Mouse (Mus musculus): Measurements from ENCODE around the gene Zfp628. TPM values are rescaled to one million over a fixed set of nuclear protein-coding genes. Genes with fewer than 3 reads are reported as not detected.
A peak's percentile ranks its signal among the peaks of the same experiment; 100 is the strongest.
"Not testable (repeated sequence)": the region's sequence is repeated elsewhere in the genome, so short reads cannot be mapped to it uniquely, and the experiment has no call there.

Zfp628 gene
- total RNA-seq (2021), result 1 to 10 TPM; 7.9 to 8.1 TPM

DNA sequence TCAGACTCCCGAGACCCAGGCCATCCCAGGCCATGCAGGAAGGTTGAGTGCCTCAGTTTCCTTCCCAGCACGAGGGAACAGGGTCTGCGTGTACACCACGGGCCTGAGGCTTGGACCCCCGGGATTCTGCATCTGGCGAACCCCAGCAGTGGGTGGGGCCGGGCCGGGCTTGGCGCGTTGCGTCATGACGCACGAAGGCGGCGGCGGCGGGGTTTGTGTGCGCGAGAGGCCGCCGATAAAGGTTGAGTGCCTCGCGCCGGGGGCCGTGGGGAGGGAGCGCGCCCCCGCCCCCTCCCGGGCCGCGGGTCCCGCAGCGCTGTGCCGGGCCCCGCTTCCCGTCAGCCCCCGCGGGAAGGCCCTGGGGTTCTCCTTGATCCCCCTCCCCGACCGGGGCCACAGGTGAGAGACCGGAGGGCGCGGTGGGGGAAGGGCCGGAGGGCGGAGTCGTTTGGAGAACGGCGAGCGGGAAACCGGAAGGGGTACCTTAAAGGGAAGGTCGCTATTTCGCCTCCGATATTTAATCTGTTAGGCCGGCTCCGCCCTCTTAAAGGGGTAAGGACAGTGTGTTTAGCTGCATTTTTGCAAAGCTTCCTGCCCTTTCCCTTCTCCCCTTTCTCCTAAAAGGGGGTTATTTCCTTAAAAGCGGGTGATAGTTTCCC lies at the start of gene Zfp628:
Zfp628 (plus strand) TSS at position 211 of the 659 bp plus-strand sequence.
- DNase-seq (ENCODE audit: low spot score), result peak; percentile 84
- intact Hi-C loops (cut with DNase I), result loop anchor here (1.0 to 5.0 kb wide), 2 partner anchors 23 to 103 kb away; partner anchors contain the start of gene Ube2s

DNA sequence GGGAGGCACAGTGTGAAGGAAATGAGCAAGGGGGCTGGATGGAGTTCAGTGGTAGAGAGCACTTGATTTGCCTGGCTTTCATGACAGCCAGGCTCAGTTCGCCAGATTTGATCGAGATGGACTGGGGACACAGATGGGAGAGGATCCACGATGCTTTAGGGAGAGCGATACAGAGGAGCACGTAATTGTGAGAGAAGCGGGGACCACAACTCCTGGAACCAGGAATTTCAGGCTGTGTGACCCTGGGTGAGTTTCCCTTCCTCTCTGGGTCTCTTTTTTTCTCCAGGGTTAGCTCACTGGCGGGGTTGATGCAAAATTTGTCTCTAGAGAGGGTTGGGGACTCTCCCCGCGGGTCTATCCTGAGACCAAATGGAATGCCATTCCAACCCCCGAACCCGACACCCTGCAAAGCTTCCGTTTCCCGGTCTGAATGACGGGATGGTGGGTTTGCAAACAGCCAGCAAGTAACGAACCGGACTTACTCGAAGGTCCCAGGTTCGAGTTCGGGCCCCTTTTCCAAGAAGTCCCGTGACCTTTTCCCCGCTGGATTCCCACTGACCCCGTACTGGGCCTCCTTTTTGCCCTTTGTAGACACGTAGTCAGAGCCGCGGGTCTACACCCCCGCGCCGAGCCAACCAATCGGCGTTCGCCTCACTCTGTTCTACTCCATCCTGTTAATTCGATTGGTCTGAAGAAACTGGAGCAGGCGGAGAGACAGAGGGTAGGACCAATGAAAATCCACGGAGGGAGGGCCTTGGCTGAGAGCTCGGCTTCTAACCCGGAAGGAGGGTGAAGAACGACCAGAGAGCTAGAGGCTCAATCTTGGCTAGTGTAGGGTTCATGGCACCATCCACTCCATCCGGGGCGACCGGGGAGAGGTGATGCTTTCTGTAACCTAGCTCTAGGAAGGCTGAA lies 49.2 kb upstream of the Zfp628 start:
- DNase-seq (ENCODE audit: low spot score), result peak; percentile 98
- intact Hi-C loops (cut with DNase I), result loop anchor here (5.0 kb wide), 3 partner anchors 54 to 186 kb away; partner anchors contain the start of genes Kmt5c, Ube2s and Zfp580

DNA sequence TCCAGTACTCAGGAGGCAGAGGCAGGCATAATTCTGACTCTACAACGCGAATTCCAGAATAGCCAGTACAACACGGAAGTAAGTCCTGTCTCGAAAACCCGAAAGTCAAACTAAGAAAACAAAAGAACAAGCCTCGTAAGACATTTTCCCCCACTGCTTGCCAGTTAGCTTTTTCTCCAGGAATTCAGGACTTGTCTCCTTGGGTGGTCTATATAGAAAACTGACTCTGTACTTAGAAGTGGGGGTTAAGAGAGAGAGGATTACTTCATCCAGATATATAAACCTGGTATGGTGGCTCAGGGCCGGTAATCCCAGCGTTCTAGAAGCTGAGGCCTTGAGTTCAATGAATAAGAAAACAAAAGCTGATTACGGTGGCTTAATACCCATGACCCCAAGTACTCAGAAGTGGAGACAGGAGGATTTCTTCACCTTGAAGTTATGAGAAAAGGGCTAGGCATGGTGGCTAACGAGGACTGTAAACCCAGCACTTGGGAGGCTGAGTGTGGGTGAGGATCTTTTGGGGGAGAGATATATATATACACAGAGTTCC lies 48.3 kb upstream of the Zfp628 start:
- intact Hi-C loops (cut with DNase I), result loop anchor here (5.0 kb wide), 3 partner anchors 54 to 186 kb away; partner anchors contain the start of genes Kmt5c, Ube2s and Zfp580
- DNase-seq (ENCODE audit: low spot score), result no peak

DNA sequence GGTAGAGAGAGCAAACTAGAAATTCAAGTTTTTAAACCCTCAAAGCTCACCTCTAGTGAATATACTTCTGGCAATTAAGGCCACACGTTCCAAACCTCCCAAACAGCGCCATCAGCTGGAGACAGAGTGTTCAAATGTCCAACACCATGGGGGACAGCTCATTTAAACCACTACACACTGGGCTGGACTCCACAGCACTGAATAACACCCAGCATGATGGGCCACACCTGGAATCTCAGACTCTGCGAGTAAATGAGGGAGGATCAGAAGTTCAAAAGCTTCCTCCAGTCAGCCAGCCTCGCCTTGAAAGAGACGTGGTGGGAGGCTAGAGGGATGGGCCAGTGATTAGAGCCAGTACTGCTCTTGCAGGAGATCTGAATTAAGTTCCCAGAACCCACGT lies 44.9 kb upstream of the Zfp628 start, which contains the start of gene Isoc2b:
Isoc2b (minus strand) TSS at position 126 of the 400 bp plus-strand sequence.
- intact Hi-C loops (cut with DNase I), result no loop called here
- no peak for DNase-seq (ENCODE audit: low spot score)

DNA sequence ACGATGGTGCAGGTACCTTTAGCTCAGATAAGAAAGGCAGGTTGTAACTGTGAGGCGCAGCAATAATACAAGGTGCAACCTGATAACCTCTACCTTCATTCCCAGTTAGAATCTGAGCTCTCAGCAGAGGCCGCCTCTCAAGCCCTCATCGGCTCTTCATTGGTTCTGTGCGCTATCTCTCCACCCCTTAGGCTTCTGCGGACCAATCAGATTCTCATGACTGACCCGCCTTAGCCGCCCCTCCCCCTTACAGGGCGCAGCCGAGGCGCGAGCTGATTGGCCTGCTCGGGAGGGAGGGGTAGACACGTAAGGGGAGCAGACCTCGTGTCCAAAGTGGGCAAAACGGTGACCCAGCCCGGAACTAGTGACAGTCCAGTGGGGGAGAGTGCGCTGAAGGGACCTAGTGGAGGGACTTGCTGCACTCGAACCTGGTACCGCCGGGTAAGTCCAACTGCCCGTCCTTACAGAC lies 38.2 kb upstream of the Zfp628 start, which contains the start of gene Isoc2a:
Isoc2a (plus strand) TSS at position 401 of the 469 bp plus-strand sequence.
- peak; percentile 88 for DNase-seq (ENCODE audit: low spot score)
- intact Hi-C loops (cut with DNase I), result no loop called here

DNA sequence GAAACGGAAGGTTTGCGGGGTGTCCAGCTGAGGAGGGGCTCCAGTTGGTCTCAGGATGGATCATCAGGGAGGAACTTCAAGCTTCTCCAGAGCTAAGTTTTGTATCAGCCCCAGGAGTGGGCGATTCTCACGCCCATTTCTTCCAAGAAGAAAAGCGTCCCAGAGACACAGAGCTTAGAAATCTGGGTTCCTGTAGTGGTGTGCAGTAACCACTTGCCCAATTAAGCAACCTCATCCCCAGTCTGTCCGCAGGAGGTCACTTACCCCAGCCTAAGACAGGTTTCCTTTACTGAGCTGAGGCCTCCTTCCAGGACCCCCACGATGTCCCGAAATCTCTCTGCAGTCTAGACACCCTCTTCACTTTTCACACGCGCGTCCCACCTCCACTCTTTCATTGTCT lies 37.8 kb upstream of the Zfp628 start:
- intact Hi-C loops (cut with DNase I), result no loop called here
- no peak for DNase-seq (ENCODE audit: low spot score)

DNA sequence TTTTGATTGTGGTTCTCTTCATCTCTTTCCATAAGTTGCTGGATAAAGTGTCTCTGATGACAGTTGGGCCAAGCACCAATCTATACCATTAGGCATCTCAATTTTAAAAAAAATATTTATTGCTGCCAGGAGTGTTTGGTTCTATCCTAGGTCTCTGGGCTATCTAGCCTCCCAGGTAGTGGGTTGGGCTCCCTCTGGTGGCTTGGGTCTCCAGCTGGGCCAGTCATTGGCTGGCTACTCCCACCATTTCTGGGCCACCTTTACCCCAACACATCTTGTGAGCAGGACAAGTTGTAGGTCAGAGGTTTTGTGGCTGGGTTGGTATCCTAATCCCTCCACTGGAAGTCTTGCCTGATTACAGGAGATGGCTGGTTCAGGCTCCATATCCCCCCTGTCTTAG lies 36.8 kb upstream of the Zfp628 start:
- no peak for DNase-seq (ENCODE audit: low spot score)
- intact Hi-C loops (cut with DNase I), result no loop called here

DNA sequence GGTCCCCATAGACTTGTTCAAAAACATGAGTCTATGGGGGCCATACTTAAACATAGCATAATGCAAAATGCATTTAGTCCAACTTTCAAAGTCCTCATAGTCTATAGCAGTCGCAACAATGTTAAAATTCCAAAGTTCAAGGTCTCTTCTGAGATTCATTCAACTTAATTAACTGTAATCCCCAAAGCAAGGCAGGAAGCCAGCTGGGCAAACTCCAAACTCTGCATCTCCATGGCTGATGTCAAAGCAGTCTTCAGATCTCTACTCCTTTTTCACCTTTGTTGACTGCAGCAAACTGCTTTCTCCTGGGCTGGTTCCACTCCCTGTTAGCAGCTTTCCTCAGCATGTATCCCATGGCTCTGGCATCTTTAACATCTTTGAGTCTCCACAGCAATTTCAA lies 36.0 kb upstream of the Zfp628 start:
- intact Hi-C loops (cut with DNase I); DNase-seq (ENCODE audit: low spot score): not testable (repeated sequence)

DNA sequence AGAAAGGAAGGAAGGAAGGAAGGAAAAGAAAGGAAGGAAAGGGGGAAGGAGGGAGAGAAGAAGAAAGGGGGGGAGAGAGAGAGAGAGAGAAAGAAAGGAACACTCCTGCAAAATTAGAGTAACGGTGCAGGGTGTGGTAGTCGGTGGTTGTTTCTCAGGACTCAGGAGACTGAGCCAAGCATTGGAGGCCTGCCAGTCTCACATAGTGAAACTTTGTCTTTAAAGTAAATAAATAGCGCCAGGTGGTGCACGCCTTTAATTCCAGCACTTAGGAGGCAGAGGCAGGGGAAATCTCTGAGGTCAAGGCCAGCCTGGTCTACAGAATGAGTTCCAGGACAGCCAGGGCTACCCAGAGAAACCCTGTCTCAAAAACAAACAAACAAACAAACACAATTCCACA lies 28.3 kb upstream of the Zfp628 start:
- intact Hi-C loops (cut with DNase I), result no loop called here
- DNase-seq (ENCODE audit: low spot score), result no peak

DNA sequence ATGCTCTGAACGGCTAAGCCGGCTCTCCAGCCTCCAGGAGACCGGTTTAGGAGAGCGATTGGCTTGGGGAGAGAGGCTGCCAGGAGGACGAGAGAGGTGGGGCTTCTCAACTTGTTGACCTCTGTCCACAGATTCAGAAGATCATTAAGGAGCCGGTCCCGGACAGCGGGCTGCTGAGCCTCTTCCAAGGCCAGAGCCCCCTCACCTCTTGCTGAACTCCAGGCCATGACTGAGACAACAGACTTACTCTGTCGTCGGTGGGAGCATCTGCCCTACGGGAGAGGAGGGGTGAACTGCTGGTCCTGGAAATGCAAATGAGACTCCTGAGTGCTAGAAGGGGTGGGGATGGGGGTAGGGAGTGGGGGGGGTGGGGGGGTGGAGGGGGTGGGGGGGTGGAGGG lies 19.8 kb upstream of the Zfp628 start:
- DNase-seq (ENCODE audit: low spot score), result no peak
- intact Hi-C loops (cut with DNase I), result no loop called here

DNA sequence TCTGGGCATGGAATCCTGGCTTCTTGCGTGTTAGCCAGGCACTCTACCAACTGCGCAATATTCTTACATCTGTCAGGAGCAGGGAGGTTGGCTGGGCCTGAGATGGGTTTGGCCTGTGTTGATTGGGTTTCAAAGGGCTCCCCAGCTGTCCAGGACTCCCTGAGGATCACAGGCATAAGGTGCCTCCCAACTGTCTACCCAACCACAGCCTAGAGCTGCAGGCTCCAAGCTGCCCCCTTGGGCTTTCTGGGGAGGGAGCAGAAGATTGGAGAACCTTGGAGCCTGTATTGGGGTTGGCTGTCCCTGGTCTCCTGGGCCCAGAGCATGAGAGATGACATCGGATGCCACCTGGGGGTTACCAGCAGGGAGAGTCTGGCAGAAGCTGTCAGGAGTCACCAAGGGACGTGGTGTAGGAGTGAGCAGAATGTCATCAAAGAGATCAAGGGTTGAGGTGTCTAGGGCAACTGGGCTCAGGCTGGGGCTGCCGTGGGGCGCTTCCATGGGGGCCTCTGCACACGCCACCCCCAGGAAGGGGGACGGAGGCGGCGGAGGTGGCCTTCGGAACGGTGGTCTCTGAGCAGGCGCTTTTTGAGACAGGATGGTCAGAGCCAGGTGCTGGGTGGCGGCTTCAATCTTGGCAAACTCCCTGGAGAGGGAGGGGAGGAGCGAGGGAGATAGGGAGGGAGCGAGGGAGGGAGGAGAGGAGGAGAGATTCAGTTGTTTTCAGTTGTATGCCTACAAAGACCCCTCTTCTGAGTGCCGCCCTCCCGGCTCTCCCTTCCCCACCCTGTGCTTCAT lies 16.0 kb upstream of the Zfp628 start:
- DNase-seq (ENCODE audit: low spot score), result no peak

DNA sequence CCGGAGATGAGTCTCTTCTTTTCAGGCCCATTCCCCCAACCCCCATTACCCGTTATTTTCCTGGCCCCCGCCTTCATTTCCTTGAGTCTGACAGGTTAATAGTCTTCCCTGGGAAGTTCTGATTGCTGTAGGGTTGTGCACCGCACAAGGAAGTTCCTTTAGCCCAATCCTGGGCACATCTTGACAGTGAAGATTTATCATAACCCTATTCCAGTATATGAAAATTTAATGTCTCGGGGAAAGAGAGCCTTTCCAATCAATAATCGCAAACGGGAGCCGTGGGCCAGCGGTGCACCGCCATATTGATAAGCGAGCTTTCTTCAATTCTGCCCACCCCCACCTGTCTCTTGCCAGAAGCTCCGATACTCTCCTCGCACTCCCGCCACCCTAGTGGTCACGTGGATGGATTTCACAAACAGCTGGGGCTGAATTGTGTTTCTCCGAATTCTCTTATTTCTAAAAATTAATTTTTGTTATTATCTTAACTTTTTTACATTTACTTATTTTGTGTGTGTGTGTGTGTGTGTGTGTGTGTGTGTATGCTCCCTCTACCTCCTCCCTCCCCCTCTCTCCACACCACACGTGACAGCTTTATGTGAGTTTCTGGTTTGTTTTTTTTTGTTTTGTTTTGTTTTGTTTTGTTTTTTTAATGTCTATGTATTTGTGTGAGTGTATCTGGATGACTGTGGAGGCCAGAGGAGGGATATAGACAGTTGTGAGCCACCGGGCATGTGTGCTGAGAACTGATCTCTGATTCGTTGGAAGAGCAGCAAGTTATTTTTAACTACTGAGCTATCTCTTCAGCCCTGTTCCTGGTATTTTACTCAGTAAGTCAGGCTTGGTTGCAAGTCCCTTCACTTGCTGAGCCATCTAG lies 15.1 kb upstream of the Zfp628 start:
- DNase-seq (ENCODE audit: low spot score), result no peak
- intact Hi-C loops (cut with DNase I), result no loop called here

More for the DNA sequence above, 16.0 kb upstream of the Zfp628 start:
- intact Hi-C loops (cut with DNase I), result no loop called here

DNA sequence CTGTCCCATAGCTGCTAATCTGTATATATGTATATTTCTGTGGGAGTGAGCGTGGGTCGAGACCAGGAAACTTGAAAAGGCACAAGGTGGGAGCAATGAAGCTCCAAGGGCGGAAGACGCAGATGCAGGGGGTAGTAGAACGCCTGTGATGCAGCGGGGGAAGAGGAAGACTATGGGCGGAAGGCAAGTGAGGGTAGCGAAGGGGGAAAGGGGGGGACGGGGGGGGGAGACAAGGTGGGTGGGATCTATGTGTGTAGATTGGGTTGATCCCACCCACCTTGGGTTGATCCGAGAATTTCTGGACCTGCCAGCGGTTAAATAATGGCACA lies 14.5 kb upstream of the Zfp628 start:
- DNase-seq (ENCODE audit: low spot score), result no peak
- intact Hi-C loops (cut with DNase I), result no loop called here

DNA sequence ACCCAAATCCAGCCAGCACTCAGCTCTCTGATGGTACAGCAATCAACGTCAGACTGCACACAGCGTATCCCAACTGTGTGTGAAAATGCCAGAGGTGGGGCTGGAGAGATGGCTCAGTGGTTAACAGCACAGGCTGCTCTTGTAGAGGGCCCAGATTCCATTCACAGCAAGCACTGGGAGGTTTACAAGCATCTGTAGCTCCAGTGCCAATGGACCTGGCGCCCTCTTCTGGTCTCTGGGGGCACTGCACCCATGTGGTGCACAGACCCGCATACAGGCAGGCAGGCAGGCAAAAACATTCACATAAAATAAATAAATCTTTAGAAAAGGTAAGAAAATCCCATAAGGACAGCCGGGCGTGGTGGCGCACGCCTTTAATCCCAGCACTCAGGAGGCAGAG lies 13.8 kb upstream of the Zfp628 start:
- DNase-seq (ENCODE audit: low spot score), result no peak
- intact Hi-C loops (cut with DNase I), result no loop called here

DNA sequence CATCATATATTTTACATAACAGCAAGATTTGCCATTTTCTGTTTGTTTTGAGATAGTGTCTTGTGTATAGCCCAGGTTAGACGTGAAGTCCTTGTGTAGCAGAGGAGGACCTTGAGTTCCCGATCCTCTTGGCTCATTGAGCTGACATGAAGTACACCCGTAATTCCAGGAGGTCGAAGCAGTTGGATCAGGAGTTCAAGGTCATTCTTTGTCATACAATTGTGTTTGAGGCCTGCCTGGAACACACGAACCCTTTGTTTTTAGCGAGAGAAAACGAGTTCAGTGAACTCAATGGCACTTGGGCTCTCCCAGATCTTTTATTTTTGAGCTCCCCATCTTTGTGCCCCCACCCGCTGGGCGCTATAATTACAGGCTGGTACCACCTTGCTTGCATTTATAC lies 12.6 kb upstream of the Zfp628 start:
- DNase-seq (ENCODE audit: low spot score), result no peak
- intact Hi-C loops (cut with DNase I), result no loop called here

DNA sequence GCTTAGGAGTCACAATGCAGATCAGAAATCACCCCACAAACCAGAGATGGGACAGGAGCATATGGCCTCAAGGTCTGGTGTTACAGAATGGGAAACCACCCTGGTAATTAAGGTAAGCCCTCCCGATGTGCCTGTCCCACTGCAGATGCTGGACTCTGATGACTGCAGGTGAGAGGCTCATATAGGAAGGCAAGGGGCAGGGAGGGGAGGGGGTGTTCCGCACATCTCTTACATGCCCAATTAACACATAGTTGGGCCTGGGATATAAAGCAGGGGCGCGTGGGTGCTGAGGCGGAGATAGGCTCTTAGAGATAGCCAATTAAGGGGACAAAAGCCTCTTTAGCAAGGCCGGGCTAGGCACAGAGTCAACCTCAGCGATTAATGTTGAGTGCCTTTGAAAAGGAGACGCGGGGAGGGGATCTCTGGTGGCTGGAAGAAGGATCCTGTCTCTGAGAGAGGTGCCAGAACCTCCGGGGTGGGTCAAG lies 8.5 kb upstream of the Zfp628 start, which contains the start of gene Gm36210:
Gm36210 (minus strand) TSS at position 51 of the 485 bp plus-strand sequence.
- intact Hi-C loops (cut with DNase I), result no loop called here

DNA sequence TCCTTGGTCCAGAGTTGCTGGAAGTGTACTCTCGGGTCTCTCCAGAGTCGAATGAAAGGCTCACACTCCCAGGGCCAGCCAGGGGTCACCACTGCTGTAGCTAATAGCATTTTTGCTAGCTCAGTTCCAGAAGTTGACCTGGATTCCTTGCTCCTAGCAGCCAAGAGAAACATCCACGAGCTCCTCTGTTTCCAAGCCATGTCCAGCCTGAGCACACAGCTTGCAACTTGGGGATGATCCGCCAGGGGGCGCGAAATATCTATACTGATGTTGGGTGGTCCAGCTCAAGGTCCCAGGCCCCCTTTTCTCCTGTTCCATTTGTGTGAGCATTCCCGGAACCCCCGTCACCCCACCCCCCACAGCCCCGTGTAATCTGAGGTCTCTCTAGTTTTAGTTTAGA lies 3.5 kb upstream of the Zfp628 start:
- no peak for DNase-seq (ENCODE audit: low spot score)
- intact Hi-C loops (cut with DNase I), result loop anchor here (1.0 kb wide), 2 partner anchors 29 to 48 kb away; no protein-coding TSS in a partner anchor

More for the DNA sequence above, 8.5 kb upstream of the Zfp628 start, which contains the start of gene Gm36210:
- no peak for DNase-seq (ENCODE audit: low spot score)

DNA sequence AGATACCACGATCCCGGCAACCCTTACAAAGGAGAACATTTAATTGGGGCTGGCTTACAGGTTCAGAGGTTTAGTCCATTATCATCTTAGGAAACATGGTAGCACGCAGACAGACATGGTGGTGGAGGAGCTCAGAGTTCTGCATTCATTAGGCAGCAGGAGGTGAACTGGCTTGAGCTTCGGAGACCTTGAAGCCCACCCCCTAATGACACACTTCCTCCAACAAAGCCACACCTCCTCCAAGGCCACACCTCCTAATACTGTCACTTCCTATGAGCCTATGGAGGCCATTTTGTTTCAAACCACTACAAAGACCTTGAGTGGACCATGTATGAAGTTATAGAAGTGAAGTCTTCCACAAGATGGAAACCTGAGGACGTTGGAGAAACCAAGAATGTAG lies 2.8 kb upstream of the Zfp628 start:
- intact Hi-C loops (cut with DNase I), result no loop called here
- no peak for DNase-seq (ENCODE audit: low spot score)

Measured in heart, postnatal 25 days (tissue).